Mouse (Mus musculus): ENCODE data around the gene Zfp488.
A peak's percentile ranks its signal among the peaks of the same experiment; 100 is the strongest.

Gene Zfp488

DNA sequence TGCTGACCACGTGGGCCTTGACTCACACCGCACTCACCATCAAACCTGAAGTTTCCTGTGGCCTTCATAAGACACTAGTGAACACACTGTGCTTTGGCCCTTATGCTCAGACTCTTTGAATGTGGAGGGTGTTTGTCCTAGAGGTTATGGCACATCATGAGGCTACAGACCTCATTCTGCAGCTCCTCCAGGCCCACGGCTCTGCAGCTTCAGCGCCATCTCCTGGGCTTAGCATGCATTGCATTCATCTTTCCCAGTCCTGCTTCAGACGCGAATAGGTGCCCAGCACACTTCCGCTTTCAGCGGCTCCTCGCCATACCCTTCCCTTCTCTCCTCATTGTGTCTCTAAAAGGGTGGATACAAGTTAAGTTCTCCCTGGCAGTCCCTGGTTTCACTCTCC lies 39.4 kb downstream of the Zfp488 start:
- H3K4me1 ChIP-seq (replicated peaks; ENCODE audit: low read depth, low read length), result peaks cover 7% of the 10 kb centered on the region
- no peaks in the 10 kb centered on the region for H3K9me3 ChIP-seq (ENCODE audit: low read length)
- H3K4me3 ChIP-seq (replicated peaks; ENCODE audit: low read length), result no peak overlapping the region
- no peak for TF ChIP-seq NANOG (IDR thresholded peaks at IDR 0.05; ENCODE audit: borderline replicate concordance, low read length)
- peak; percentile 39 for TF ChIP-seq CTCF (conservative IDR thresholded peaks at IDR 0.05; ENCODE audit: low read length)
- TF ChIP-seq POU5F1 (IDR thresholded peaks at IDR 0.05; ENCODE audit: borderline replicate concordance, low read length), result no peak
- no peaks in the 10 kb centered on the region for H3K36me3 ChIP-seq (ENCODE audit: insufficient read depth, low read length)
- H3K27me3 ChIP-seq (ENCODE audit: insufficient read depth, low read length), result peaks cover 28% of the 10 kb centered on the region

DNA sequence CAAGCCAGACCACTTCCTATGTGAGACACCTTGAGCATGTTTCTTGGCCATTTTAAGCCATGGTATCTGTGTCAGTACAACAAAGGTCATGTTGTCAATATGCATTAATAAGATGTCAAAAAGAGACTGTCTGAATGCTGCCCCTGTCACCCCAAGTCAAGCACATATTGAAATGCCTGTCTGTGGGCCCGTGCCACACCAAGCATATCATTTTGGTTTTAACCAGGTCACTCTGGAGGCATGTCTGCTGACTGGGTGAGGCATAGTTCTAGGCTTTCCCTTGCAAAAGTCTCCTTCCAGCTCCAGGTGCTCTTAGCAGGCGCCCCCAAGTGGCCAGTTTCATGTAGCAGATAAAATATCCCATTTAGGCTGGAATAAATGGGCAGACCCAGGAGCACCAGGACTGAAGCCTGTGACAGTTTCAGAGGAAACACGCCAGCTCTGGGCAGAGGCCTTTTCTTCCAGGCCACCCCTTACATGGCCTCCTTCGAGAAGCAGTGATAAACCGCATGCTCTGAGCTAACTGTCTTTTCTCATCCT lies 44.7 kb downstream of the Zfp488 start:
- H3K9me3 ChIP-seq (ENCODE audit: low read length), result peaks cover 5% of the 10 kb centered on the region; the same call in 1 of the 2 replicates
- peaks cover 9% of the 10 kb centered on the region; the same call in 1 of the 2 replicates for H3K4me1 ChIP-seq (replicated peaks; ENCODE audit: low read depth, low read length)
- no peak overlapping the region for H3K4me3 ChIP-seq (replicated peaks; ENCODE audit: low read length)
- TF ChIP-seq NANOG (IDR thresholded peaks at IDR 0.05; ENCODE audit: borderline replicate concordance, low read length) (no peak), POU5F1 (IDR thresholded peaks at IDR 0.05; ENCODE audit: borderline replicate concordance, low read length) (no peak), CTCF (conservative IDR thresholded peaks at IDR 0.05; ENCODE audit: low read length) (peak; percentile 77)
- no peaks in the 10 kb centered on the region for H3K36me3 ChIP-seq (ENCODE audit: insufficient read depth, low read length)
- H3K27me3 ChIP-seq (ENCODE audit: insufficient read depth, low read length), result peaks cover 57% of the 10 kb centered on the region

DNA sequence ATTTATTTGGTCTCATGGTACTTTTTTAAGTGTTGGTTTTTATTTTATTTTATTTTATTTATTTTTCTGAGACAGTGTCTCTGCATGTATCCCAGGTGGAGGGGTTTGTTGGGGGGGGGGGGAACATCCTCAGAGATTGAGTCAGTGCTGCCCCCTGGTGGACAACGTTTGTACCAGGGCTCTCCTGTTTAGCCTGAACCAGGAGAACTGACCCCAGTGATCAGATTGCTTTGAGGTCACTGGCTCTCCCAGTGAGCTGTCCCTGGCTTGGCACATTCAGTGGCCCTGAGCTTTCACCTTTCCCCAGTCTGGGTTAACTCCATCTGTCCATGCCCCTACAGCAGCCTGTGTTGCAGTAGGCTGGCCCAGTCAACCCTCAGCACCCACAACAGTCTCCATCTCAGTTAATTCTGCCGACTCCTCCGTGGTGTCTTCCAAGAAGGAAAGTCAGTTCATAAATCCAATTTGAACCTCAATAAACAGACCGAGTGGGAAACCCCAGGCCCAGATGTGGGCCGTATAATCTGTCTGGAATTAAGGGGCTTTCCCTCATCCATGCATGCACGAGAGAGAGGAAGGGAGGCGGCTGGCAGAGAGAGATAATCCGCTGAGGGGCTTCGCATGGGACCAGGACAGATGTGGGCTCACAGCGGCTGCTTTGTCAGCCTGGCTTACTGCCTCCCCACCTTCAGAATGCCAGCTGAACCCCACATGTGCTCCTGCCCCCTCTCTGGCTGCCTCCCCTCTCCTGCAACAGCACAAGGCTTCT lies 45.4 kb downstream of the Zfp488 start:
- Histone ChIP-seq H3K4me1 (replicated peaks; ENCODE audit: low read depth, low read length) (peaks cover 9% of the 10 kb centered on the region; the same call in 1 of the 2 replicates), H3K27me3 (ENCODE audit: insufficient read depth, low read length) (peaks cover 65% of the 10 kb centered on the region), H3K36me3 (ENCODE audit: insufficient read depth, low read length) (no peaks in the 10 kb centered on the region), H3K9me3 (ENCODE audit: low read length) (peaks cover 5% of the 10 kb centered on the region; the same call in 1 of the 2 replicates), H3K4me3 (replicated peaks; ENCODE audit: low read length) (no peak overlapping the region)
- TF ChIP-seq POU5F1 (IDR thresholded peaks at IDR 0.05; ENCODE audit: borderline replicate concordance, low read length) (no peak), NANOG (IDR thresholded peaks at IDR 0.05; ENCODE audit: borderline replicate concordance, low read length) (no peak), CTCF (conservative IDR thresholded peaks at IDR 0.05; ENCODE audit: low read length) (0 out of 2 replicates have a peak, but pooled peaks have one; percentile 10)

DNA sequence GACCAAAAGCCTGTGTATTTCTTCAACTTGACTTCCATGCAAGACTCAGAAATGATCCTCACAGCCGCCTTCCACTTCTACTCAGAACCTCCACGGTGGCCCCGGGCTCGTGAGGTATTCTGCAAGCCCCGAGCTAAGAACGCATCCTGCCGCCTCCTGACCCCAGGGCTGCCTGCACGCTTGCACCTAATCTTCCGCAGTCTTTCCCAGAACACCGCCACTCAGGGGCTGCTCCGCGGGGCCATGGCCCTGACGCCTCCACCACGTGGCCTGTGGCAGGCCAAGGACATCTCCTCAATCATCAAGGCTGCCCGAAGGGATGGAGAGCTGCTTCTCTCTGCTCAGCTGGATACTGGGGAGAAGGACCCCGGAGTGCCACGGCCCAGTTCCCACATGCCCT lies 46.7 kb downstream of the Zfp488 start:
- TF ChIP-seq CTCF (conservative IDR thresholded peaks at IDR 0.05; ENCODE audit: low read length) (no peak), NANOG (IDR thresholded peaks at IDR 0.05; ENCODE audit: borderline replicate concordance, low read length) (no peak), POU5F1 (IDR thresholded peaks at IDR 0.05; ENCODE audit: borderline replicate concordance, low read length) (no peak)
- peaks cover 75% of the 10 kb centered on the region for H3K27me3 ChIP-seq (ENCODE audit: insufficient read depth, low read length)
- peak overlapping the region; percentile 49 for H3K4me3 ChIP-seq (replicated peaks; ENCODE audit: low read length)
- peaks cover 9% of the 10 kb centered on the region; the same call in 1 of the 2 replicates for H3K4me1 ChIP-seq (replicated peaks; ENCODE audit: low read depth, low read length)
- no peaks in the 10 kb centered on the region for H3K36me3 ChIP-seq (ENCODE audit: insufficient read depth, low read length)
- H3K9me3 ChIP-seq (ENCODE audit: low read length), result peaks cover 5% of the 10 kb centered on the region; the same call in 1 of the 2 replicates

DNA sequence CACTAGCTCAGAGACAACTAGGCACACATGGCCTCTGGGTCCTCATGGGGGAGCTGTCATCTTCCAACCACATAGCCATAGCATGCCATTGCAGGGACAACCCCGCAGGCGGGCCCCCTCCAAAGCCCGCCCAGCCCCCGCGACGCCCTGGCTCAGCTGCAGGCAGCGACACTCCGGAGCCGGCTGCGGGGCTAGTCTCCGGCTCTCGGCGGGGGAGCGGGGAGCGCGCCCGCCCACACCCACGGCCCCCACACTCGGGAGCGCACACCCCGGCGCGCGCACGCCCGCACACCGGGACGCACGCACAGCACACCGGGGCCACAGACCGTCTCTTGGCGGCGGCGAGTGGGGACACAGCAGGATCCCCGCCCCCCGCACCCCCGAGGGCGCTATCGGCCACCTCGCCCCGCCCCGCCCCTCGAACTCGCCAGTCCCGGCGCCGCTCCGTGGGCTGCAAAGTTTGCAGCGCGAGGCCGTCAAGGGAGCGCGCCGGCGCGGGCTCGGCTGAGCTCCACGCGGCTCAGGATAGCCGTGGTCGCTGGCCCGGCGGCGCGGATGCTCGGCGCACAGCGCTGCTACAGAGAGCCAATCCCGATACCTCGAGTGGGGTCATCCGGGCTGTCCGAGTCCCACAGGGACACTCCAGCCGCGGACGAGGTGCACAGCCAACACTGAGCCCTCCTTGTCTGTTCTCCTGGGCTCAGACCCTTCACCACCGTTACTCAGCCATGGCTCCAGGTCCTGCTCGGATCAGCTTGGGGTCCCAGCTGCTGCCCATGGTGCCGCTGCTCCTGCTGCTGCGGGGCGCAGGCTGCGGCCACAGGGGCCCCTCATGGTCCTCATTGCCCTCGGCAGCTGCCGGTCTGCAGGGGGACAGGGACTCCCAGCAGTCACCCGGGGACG lies 55.1 kb downstream of the Zfp488 start, which contains the start of gene Gdf10:
Gdf10 (plus strand) TSS at position 420 of the 903 bp plus-strand sequence.
- peak within 1 kb of the TSS; percentile 78 for H3K4me3 ChIP-seq (replicated peaks; ENCODE audit: low read length)
- H3K4me1 ChIP-seq (replicated peaks; ENCODE audit: low read depth, low read length), result peaks cover 5% of the 10 kb centered on the region
- no peaks in the 10 kb centered on the region for H3K36me3 ChIP-seq (ENCODE audit: insufficient read depth, low read length)
- H3K9me3 ChIP-seq (ENCODE audit: low read length), result no peaks in the 10 kb centered on the region
- TF ChIP-seq NANOG (IDR thresholded peaks at IDR 0.05; ENCODE audit: borderline replicate concordance, low read length), result no peak
- TF ChIP-seq CTCF (conservative IDR thresholded peaks at IDR 0.05; ENCODE audit: low read length), result no peak
- no peak for TF ChIP-seq POU5F1 (IDR thresholded peaks at IDR 0.05; ENCODE audit: borderline replicate concordance, low read length)
- H3K27me3 ChIP-seq (ENCODE audit: insufficient read depth, low read length), result peaks cover 93% of the 10 kb centered on the region

DNA sequence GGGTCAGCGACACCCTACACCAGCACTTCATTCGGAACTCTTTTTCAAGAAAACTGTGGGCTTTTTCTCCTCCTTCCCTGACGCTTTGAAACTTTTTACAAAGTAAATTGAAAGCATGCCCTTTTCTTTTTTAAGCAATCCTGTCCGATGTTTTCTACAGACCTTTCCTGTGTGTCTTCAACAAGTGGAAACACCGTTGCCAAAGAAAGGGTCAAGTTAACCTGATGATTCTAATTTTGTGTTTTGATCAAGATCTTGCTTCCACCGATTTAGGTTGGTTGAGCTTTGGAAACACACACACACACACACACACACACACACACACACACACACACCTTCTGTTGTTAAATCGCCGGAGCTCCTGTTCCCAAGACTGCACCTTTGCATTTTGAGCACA lies 55.8 kb downstream of the Zfp488 start:
- TF ChIP-seq POU5F1 (IDR thresholded peaks at IDR 0.05; ENCODE audit: borderline replicate concordance, low read length), result no peak
- no peak for TF ChIP-seq CTCF (conservative IDR thresholded peaks at IDR 0.05; ENCODE audit: low read length)
- no peak for TF ChIP-seq NANOG (IDR thresholded peaks at IDR 0.05; ENCODE audit: borderline replicate concordance, low read length)
- peaks cover 5% of the 10 kb centered on the region for H3K4me1 ChIP-seq (replicated peaks; ENCODE audit: low read depth, low read length)
- H3K27me3 ChIP-seq (ENCODE audit: insufficient read depth, low read length), result peaks cover 87% of the 10 kb centered on the region
- H3K9me3 ChIP-seq (ENCODE audit: low read length), result no peaks in the 10 kb centered on the region
- H3K4me3 ChIP-seq (replicated peaks; ENCODE audit: low read length), result peak overlapping the region; percentile 78
- H3K36me3 ChIP-seq (ENCODE audit: insufficient read depth, low read length), result no peaks in the 10 kb centered on the region

DNA sequence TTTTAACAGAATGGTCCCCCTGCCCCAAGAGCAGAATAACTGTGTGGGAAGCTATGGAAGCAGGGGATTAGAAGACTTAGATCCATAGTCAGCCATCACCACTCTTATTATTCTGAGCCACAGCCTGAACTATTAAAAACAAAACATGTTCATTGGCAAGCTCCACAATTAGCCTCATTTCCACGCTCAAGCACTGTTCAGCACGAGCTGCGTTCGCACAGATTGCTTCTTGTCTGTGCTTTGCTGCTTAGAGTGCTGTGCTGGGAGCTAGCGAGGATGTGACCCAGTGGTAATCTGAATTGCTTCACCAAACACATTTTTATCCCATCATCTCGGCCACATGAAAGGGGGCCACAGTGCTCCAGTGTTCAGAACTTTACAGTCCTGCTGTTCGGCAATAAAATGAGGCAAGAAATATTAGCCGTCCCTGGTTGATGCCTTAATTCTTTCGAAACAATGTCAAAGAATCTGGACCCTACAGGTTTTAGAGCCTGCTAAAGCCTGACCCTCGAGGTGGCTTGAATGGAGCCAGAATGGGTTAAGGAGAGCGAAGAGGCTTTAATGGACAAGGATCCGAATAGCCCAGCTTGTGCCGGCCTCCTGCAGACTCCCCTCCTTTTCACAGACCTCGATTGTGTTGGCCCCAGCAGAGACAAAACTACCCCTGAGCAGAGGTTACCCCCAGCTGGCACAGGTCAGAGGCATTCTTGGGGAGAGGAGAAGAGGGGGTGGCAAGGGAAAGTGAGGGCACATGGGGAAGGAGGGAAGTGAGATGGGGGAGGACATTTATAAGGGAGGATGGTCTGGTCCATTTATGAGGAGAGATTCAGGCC lies 57.6 kb downstream of the Zfp488 start:
- peaks cover 5% of the 10 kb centered on the region for H3K4me1 ChIP-seq (replicated peaks; ENCODE audit: low read depth, low read length)
- TF ChIP-seq CTCF (conservative IDR thresholded peaks at IDR 0.05; ENCODE audit: low read length) (no peak), POU5F1 (IDR thresholded peaks at IDR 0.05; ENCODE audit: borderline replicate concordance, low read length) (no peak), NANOG (IDR thresholded peaks at IDR 0.05; ENCODE audit: borderline replicate concordance, low read length) (no peak)
- peaks cover 70% of the 10 kb centered on the region for H3K27me3 ChIP-seq (ENCODE audit: insufficient read depth, low read length)
- H3K4me3 ChIP-seq (replicated peaks; ENCODE audit: low read length), result no peak overlapping the region
- H3K36me3 ChIP-seq (ENCODE audit: insufficient read depth, low read length), result no peaks in the 10 kb centered on the region
- H3K9me3 ChIP-seq (ENCODE audit: low read length), result no peaks in the 10 kb centered on the region

Data from E14TG2a.4 (cell line).